Mouse (Mus musculus): ENCODE measurements around the gene Sohlh2. TPM values are rescaled to one million over a fixed set of nuclear protein-coding genes. Genes with fewer than 3 reads are reported as not detected.
"Not testable (repeated sequence)": the region's sequence is repeated elsewhere in the genome, so short reads cannot be mapped to it uniquely, and the experiment has no call there.

Sohlh2 gene
- polyA plus RNA-seq, 1 experiment from 2014 or later = not detected

DNA sequence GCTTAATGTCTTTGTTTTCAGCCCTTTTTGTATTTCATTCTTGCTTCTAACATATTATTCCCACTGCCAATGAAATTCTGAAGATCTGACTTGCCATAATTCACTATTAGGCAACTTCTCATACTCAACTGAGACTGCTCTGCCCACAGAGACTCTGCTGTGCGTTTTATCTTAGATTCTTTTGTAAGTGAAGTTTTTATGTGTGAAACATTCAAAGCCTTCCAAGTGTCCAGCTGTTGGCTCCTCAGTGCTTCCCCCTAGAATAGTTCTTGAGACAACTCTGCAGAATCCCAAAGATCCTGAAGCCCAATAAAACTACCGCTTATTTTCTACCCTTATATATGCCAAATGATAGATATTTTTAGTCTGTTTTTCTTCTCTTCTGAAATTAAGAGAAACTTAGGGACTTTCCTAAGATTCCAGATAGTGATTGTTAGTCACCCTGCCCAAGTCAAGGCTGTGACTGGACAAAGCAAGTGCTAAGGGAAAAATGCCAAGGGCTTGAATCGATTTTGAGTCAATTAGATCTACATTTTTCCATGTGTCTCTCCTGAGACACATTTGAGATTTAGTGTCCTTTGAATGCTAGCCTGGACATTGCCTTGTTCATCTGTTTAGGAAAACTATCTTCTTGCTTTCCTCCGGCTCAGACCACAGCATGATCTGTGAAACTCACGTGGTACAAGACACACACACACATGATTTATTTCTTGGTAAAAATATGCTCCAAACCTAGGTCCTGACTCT, 13.9 kb downstream of the Sohlh2 start:
- Histone ChIP-seq H3K4me2 (replicated peaks; ENCODE audit: low read depth) (no peak overlapping the region), H3K4me3 (ENCODE audit: low read depth, low read length) (no peak overlapping the region), H3K9ac (ENCODE audit: low read depth, low read length) (no peak overlapping the region), H3K36me3 (ENCODE audit: control insufficient read depth, insufficient read depth) (no peaks in the 10 kb centered on the region), H3K27ac (ENCODE audit: low read depth, low read length) (no peak overlapping the region), H3K9me3 (ENCODE audit: control insufficient read depth) (no peaks in the 10 kb centered on the region), H3K27me3 (replicated peaks; ENCODE audit: control insufficient read depth, insufficient read depth, low read length) (no peaks in the 10 kb centered on the region), H3K4me1 (replicated peaks; ENCODE audit: control insufficient read depth, insufficient read depth, low read length) (no peaks in the 10 kb centered on the region)
- 72% methylated on average over 5 of the region's 5 CpGs for WGBS
- ATAC-seq = no peak
- 0 out of 2 replicates have a peak, but pooled peaks have one; percentile 4 for TF ChIP-seq CTCF (IDR thresholded peaks at IDR 0.05; ENCODE audit: low read depth)

DNA sequence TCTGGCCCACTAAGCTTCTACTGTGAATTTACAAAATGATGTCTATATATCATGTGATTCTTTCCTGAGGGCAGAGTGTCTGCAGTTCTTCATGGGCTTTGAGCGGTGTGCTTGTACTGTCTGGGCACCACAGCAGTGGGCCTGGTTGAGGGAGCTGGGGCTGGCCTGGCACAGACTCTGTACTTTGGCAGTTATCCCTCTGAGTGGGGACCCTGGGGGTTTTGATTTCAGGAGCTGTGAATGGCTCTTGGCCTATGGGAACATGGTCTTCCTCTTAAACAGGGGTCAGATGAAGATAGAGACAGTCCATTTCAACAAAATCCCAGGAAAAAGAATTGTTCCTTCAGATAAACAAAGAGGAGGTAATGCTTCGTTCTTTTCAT, 14.5 kb downstream of the Sohlh2 start:
- H3K4me2 ChIP-seq (replicated peaks; ENCODE audit: low read depth) = no peak overlapping the region
- H3K4me1 ChIP-seq (replicated peaks; ENCODE audit: control insufficient read depth, insufficient read depth, low read length) = no peaks in the 10 kb centered on the region
- 74% methylated on average over 2 of the region's 2 CpGs for WGBS
- no peak overlapping the region for H3K4me3 ChIP-seq (ENCODE audit: low read depth, low read length)
- no peaks in the 10 kb centered on the region for H3K9me3 ChIP-seq (ENCODE audit: control insufficient read depth)
- H3K27me3 ChIP-seq (replicated peaks; ENCODE audit: control insufficient read depth, insufficient read depth, low read length) = no peaks in the 10 kb centered on the region
- no peak for TF ChIP-seq CTCF (IDR thresholded peaks at IDR 0.05; ENCODE audit: low read depth)
- H3K27ac ChIP-seq (ENCODE audit: low read depth, low read length) = no peak overlapping the region
- H3K36me3 ChIP-seq (ENCODE audit: control insufficient read depth, insufficient read depth) = no peaks in the 10 kb centered on the region
- ATAC-seq = no peak
- no peak overlapping the region for H3K9ac ChIP-seq (ENCODE audit: low read depth, low read length)

DNA sequence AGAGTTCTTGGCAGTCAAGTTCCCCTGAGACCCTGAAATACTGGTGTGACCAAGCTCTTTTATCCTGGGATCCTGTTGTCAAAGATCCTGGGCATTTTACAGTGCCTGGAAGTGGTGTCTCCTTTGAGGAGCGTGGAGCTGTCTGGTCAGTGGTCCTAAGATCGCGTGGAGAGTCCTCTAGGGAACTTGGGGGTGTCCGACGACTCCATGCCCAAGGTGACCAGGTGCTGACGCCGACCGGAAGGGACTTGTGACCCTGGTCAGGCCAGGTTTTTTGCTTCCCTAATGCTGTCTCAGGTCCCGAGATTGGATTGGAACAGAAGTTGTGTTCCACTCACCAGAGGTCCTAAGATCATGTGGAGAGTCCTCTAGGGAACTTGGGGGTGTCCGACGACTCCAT, 21.8 kb downstream of the Sohlh2 start:
- H3K4me2 ChIP-seq (replicated peaks; ENCODE audit: low read depth); H3K27ac ChIP-seq (ENCODE audit: low read depth, low read length); H3K9ac ChIP-seq (ENCODE audit: low read depth, low read length); ATAC-seq; H3K4me3 ChIP-seq (ENCODE audit: low read depth, low read length); H3K4me1 ChIP-seq (replicated peaks; ENCODE audit: control insufficient read depth, insufficient read depth, low read length); H3K36me3 ChIP-seq (ENCODE audit: control insufficient read depth, insufficient read depth); H3K27me3 ChIP-seq (replicated peaks; ENCODE audit: control insufficient read depth, insufficient read depth, low read length); H3K9me3 ChIP-seq (ENCODE audit: control insufficient read depth): not testable (repeated sequence)
- 91% methylated on average over 11 of the region's 11 CpGs for WGBS

DNA sequence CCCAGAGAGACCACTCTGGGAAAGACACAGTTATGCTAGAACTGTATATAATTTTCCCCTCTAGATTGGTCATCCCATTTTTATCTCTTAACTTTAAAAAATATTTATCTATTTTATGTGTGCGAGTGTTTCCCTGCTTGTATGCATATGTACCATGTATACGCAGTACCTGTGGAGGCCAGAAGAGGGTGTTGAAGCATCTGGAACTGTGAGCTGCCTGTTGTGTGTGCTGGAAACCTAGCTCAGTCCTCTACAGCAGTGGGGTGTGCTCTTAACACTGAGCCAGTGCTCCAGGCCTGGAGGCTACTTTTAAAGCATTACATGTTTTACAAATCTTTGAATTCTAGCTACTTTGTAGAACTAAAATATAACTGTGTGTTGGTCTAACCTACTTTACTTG, 24.6 kb downstream of the Sohlh2 start:
- no peak for ATAC-seq

GRCm38 (mm10) chr3:55207665-55208064, 25.8 kb downstream of the Sohlh2 start:
- TF ChIP-seq CTCF (IDR thresholded peaks at IDR 0.05; ENCODE audit: low read depth) = no peak
- Histone ChIP-seq H3K4me1 (replicated peaks; ENCODE audit: control insufficient read depth, insufficient read depth, low read length) (no peaks in the 10 kb centered on the region), H3K4me2 (replicated peaks; ENCODE audit: low read depth) (no peak overlapping the region), H3K27me3 (replicated peaks; ENCODE audit: control insufficient read depth, insufficient read depth, low read length) (no peaks in the 10 kb centered on the region), H3K36me3 (ENCODE audit: control insufficient read depth, insufficient read depth) (no peaks in the 10 kb centered on the region), H3K9me3 (ENCODE audit: control insufficient read depth) (no peaks in the 10 kb centered on the region), H3K9ac (ENCODE audit: low read depth, low read length) (no peak overlapping the region), H3K4me3 (ENCODE audit: low read depth, low read length) (no peak overlapping the region), H3K27ac (ENCODE audit: low read depth, low read length) (no peak overlapping the region)
- no peak for ATAC-seq
- 67% methylated on average over 6 of the region's 6 CpGs for WGBS

More for the DNA sequence above, 24.6 kb downstream of the Sohlh2 start:
- peak; percentile 22; the same call in 1 of the 2 replicates for TF ChIP-seq CTCF (IDR thresholded peaks at IDR 0.05; ENCODE audit: low read depth)
- H3K36me3 ChIP-seq (ENCODE audit: control insufficient read depth, insufficient read depth) = no peaks in the 10 kb centered on the region
- H3K4me2 ChIP-seq (replicated peaks; ENCODE audit: low read depth) = no peak overlapping the region
- H3K4me1 ChIP-seq (replicated peaks; ENCODE audit: control insufficient read depth, insufficient read depth, low read length) = no peaks in the 10 kb centered on the region
- WGBS = 97% methylated on average over 2 of the region's 2 CpGs
- H3K9ac ChIP-seq (ENCODE audit: low read depth, low read length) = no peak overlapping the region
- no peak overlapping the region for H3K27ac ChIP-seq (ENCODE audit: low read depth, low read length)
- no peak overlapping the region for H3K4me3 ChIP-seq (ENCODE audit: low read depth, low read length)
- H3K27me3 ChIP-seq (replicated peaks; ENCODE audit: control insufficient read depth, insufficient read depth, low read length) = no peaks in the 10 kb centered on the region
- no peaks in the 10 kb centered on the region for H3K9me3 ChIP-seq (ENCODE audit: control insufficient read depth)

DNA sequence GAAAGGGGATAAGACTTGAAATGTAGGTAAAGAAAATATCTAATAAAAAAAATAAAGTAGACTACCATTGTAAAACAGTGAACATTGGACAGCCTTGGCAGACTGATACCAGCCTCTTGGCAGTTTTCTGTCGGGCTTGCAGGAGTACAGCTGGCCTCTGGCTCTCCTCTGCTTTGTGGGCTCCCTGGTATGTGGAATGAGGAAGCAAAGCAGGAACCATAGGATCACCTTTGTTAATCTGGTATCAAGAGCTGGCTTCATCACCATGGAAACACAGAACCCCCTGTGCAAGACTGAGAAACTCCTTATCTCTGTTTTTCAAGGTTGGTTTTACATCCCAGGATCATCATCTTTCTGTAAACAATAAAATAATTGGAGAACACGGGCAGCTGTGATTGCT, 30.4 kb downstream of the Sohlh2 start:
- Histone ChIP-seq H3K27me3 (replicated peaks; ENCODE audit: control insufficient read depth, insufficient read depth, low read length) (no peaks in the 10 kb centered on the region), H3K4me3 (ENCODE audit: low read depth, low read length) (no peak overlapping the region), H3K36me3 (ENCODE audit: control insufficient read depth, insufficient read depth) (no peaks in the 10 kb centered on the region), H3K4me1 (replicated peaks; ENCODE audit: control insufficient read depth, insufficient read depth, low read length) (no peaks in the 10 kb centered on the region), H3K9ac (ENCODE audit: low read depth, low read length) (no peak overlapping the region), H3K27ac (ENCODE audit: low read depth, low read length) (no peak overlapping the region), H3K9me3 (ENCODE audit: control insufficient read depth) (no peaks in the 10 kb centered on the region), H3K4me2 (replicated peaks; ENCODE audit: low read depth) (no peak overlapping the region)
- no peak for TF ChIP-seq CTCF (IDR thresholded peaks at IDR 0.05; ENCODE audit: low read depth)
- ATAC-seq = no peak
- WGBS = 24% methylated on average over 2 of the region's 2 CpGs
